In the genomic region with DNA sequence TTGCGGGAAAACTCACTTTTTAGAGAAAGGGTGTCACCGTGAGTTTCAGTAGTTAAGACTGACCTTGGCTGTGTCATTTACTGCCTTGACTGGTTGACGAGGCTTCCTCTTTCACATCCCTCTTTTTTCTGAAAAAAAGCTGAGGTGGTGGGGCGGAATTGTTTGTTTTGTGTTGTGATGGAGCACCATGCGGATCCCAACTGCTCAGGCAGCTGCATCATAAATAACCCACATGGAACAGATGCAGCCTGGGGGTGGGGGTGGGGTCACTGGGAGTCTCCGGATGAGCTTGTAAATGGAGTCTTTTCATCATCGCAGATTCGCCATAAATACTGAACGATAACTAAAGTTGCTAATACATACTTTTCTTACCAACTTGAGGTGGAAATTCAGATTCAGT, we compare ENCODE assay signal across 10 mouse cellular contexts.
A peak's percentile ranks its signal among the peaks of the same experiment; 100 is the strongest.
DNase-seq lines count a peak whose midpoint lies in the region; ATAC-seq and TF ChIP-seq lines count a peak whose summit lies in the region.
"Had no signal": no experiment of that assay in that cellular context is flagged by ENCODE, and none has a peak within 500 bp of the region (broad histone marks: within the 10 kb centered on the region; RNA-seq: fewer than 3 reads in every experiment).

No protein-coding gene starts in this region.

- no peaks in the 10 kb centered on the region for H3K27me3 ChIP-seq in hindbrain, embryonic 13.5 days
- no peaks in the 10 kb centered on the region for H3K27me3 ChIP-seq in neural tube, embryonic 12.5 days (replicated peaks)

- peak overlapping the region; percentile 35 for H3K4me2 ChIP-seq in hindbrain, embryonic 13.5 days
- H3K4me2 ChIP-seq in neural tube, embryonic 12.5 days (replicated peaks): peak overlapping the region; percentile 52

- H3K36me3 ChIP-seq in hindbrain, embryonic 13.5 days: no peaks in the 10 kb centered on the region
- no peaks in the 10 kb centered on the region for H3K36me3 ChIP-seq in neural tube, embryonic 12.5 days

- no peaks in the 10 kb centered on the region for H3K9me3 ChIP-seq in hindbrain, embryonic 13.5 days
- no peaks in the 10 kb centered on the region for H3K9me3 ChIP-seq in neural tube, embryonic 12.5 days

- peaks cover 26% of the 10 kb centered on the region for H3K4me1 ChIP-seq in hindbrain, embryonic 13.5 days (replicated peaks)
- H3K4me1 ChIP-seq in neural tube, embryonic 12.5 days: peaks cover 22% of the 10 kb centered on the region

- no peak for ATAC-seq in hindbrain, embryonic 13.5 days (ENCODE audit: low FRiP score)
- ATAC-seq in neural tube, embryonic 12.5 days (ENCODE audit: low FRiP score, low read depth): peak; percentile 86

- H3K9ac ChIP-seq in hindbrain, embryonic 13.5 days: no peak overlapping the region
- H3K9ac ChIP-seq in neural tube, embryonic 12.5 days: no peak overlapping the region

- H3K27ac ChIP-seq in left cerebral cortex, adult 2 months: peak overlapping the region; percentile 28
- peak overlapping the region; percentile 69 for H3K27ac ChIP-seq in hindbrain, embryonic 13.5 days
- H3K27ac ChIP-seq in neural tube, embryonic 12.5 days: 0 out of 2 replicates have a peak overlapping the region, but pooled peaks have one; percentile 10

- peak overlapping the region; percentile 19; the same call in 1 of the 2 replicates for H3K4me3 ChIP-seq in left cerebral cortex, adult 2 months
- H3K4me3 ChIP-seq in hindbrain, embryonic 13.5 days: no peak overlapping the region; the same call in 1 of the 2 replicates
- no peak overlapping the region for H3K4me3 ChIP-seq in neural tube, embryonic 12.5 days
- H3K4me3 ChIP-seq: erythroblast, embryonic 14.5 days had no signal

- no peak for TF ChIP-seq CTCF in left cerebral cortex, adult 2 months (IDR thresholded peaks at IDR 0.05)

- intact Hi-C loops in left cerebral cortex, adult 2 months (cut with DNase I): no loop called here
- intact Hi-C loops in left cerebral cortex, postnatal 4 days (cut with DNase I): no loop called here

- 28% methylated on average over 9 of the region's 9 CpGs for WGBS in hindbrain, embryonic 13.5 days
- WGBS in neural tube, embryonic 12.5 days: 14% methylated on average over 9 of the region's 9 CpGs

- peak; percentile 47 for DNase-seq in adrenal gland, postnatal 14 days
- DNase-seq in adrenal gland, adult 8-10 months: no peak
- DNase-seq in left cerebral cortex, adult 2 months (ENCODE audit: extremely low spot score in 1 of 2, low spot score in 2 of 2): no peak
- DNase-seq in left cerebral cortex, postnatal 4 days: no peak
- DNase-seq in ovary, postnatal 10 days (ENCODE audit: low spot score): no peak
- DNase-seq in right cerebral cortex, postnatal 25 days: no peak
- DNase-seq: adrenal gland, postnatal 25 days had no signal

Comparison
In these comparisons a context has a peak if more than half of its experiments do, and no peak if none do; other contexts are left out.
1. H3K27ac ChIP-seq: peak in every context shown above with its lines; median percentile 69 in hindbrain, embryonic 13.5 days; 28 in left cerebral cortex, adult 2 months; 10 in neural tube, embryonic 12.5 days.